Comparison of ENCODE assay signal across 16 mouse cellular contexts in genomic region chr11:79183400-79183799, GRCm38 (mm10).
"Had no signal": no experiment of that assay in that cellular context is flagged by ENCODE, and none has a peak within 500 bp of the region (broad histone marks: within the 10 kb centered on the region; RNA-seq: fewer than 3 reads in every experiment).

No protein-coding gene starts in this region.

- H3K27me3 ChIP-seq: liver, embryonic 15.5 days; lung, embryonic 15.5 days; neural tube, embryonic 12.5 days; stomach, embryonic 15.5 days had no signal

- H3K4me1 ChIP-seq: liver, embryonic 15.5 days; neural tube, embryonic 12.5 days had no signal

- H3K4me2 ChIP-seq: liver, embryonic 15.5 days; lung, embryonic 15.5 days; midbrain, embryonic 11.5 days; neural tube, embryonic 12.5 days; stomach, embryonic 15.5 days had no signal

- DNase-seq: liver, postnatal 0 days; lung, adult 2 months; midbrain, embryonic 14.5 days; retina, postnatal 1 day; thymus, adult 18-20 months; thymus, postnatal 14 days; thymus, postnatal 36 days had no signal

- H3K36me3 ChIP-seq: liver, embryonic 15.5 days; lung, embryonic 15.5 days; neural tube, embryonic 12.5 days; stomach, embryonic 15.5 days had no signal

- ATAC-seq: liver, postnatal 0 days; midbrain, embryonic 16.5 days had no signal

- H3K4me3 ChIP-seq: liver, embryonic 15.5 days; lung, embryonic 15.5 days; megakaryocyte, embryonic 14.5 days; neural tube, embryonic 12.5 days; stomach, embryonic 15.5 days had no signal

- H3K9ac ChIP-seq: liver, embryonic 15.5 days; liver, postnatal 0 days; lung, embryonic 15.5 days; neural tube, embryonic 12.5 days; stomach, embryonic 15.5 days had no signal

- H3K9me3 ChIP-seq: liver, embryonic 15.5 days; lung, embryonic 15.5 days; megakaryocyte, embryonic 14.5 days; neural tube, embryonic 12.5 days; stomach, embryonic 15.5 days had no signal

- H3K27ac ChIP-seq: liver, embryonic 15.5 days; lung, embryonic 15.5 days; macrophage; neural tube, embryonic 12.5 days; stomach, embryonic 15.5 days; stomach, postnatal 0 days had no signal
